Mouse (Mus musculus) MN1 (cell line): ENCODE results near the gene Tbc1d14.

Source experiments
- DNase-seq: peaks from one replicate; pipeline ENCODE4 v3.0.0-alpha.2; 2016; ENCODE audit warnings: low spot score

Gene Tbc1d14

GRCm38 (mm10) chr5:36505643-36506042, 87.4 kb downstream of the Tbc1d14 start:
- no peak for DNase-seq

- DNase-seq: no peak
Measured at GRCm38 (mm10) chr5:36505235-36505634, 87.8 kb downstream of the Tbc1d14 start.

GRCm38 (mm10) chr5:36494709-36495108, 98.4 kb downstream of the Tbc1d14 start:
- DNase-seq: no peak

- DNase-seq: no peak
Measured at GRCm38 (mm10) chr5:36493919-36494318, 99.2 kb downstream of the Tbc1d14 start.

- DNase-seq: peak; percentile 54
Measured at GRCm38 (mm10) chr5:36489225-36489624, 103.9 kb downstream of the Tbc1d14 start.

- no peak for DNase-seq
Measured at GRCm38 (mm10) chr5:36485306-36485705, 107.8 kb downstream of the Tbc1d14 start.

GRCm38 (mm10) chr5:36484171-36484990, 108.7 kb downstream of the Tbc1d14 start, which contains the start of the genes Tada2b and Ccdc96:
Gene Tada2b, minus strand, starts transcription at chr5:36484285.
Gene Ccdc96, plus strand, starts transcription at chr5:36484588.
- DNase-seq: peak; percentile 98

GRCm38 (mm10) chr5:36483203-36484101, 109.6 kb downstream of the Tbc1d14 start:
- peak; percentile 49 for DNase-seq

- no peak for DNase-seq
Measured at GRCm38 (mm10) chr5:36481114-36481513, 112.0 kb downstream of the Tbc1d14 start.

- no peak for DNase-seq
Measured at GRCm38 (mm10) chr5:36480398-36480797, 112.7 kb downstream of the Tbc1d14 start.

- no peak for DNase-seq
Measured at GRCm38 (mm10) chr5:36479735-36480134, 113.3 kb downstream of the Tbc1d14 start.

- DNase-seq: no peak
Measured at GRCm38 (mm10) chr5:36478540-36479420, 114.3 kb downstream of the Tbc1d14 start.

GRCm38 (mm10) chr5:36477486-36477885, 115.6 kb downstream of the Tbc1d14 start:
- DNase-seq: no peak

GRCm38 (mm10) chr5:36474283-36474682, 118.8 kb downstream of the Tbc1d14 start:
- DNase-seq: peak; percentile 66

GRCm38 (mm10) chr5:36472876-36473655, 120.0 kb downstream of the Tbc1d14 start:
- DNase-seq: no peak

- no peak for DNase-seq
Measured at GRCm38 (mm10) chr5:36471206-36471605, 121.9 kb downstream of the Tbc1d14 start.

- DNase-seq: no peak
Measured at GRCm38 (mm10) chr5:36465889-36466288, 127.2 kb downstream of the Tbc1d14 start.

- peak; percentile 99 for DNase-seq
Measured at GRCm38 (mm10) chr5:36464709-36465661, 128.1 kb downstream of the Tbc1d14 start, which contains the start of gene Grpel1. Gene Grpel1, plus strand, starts transcription at chr5:36464998.

GRCm38 (mm10) chr5:36463391-36463790, 129.7 kb downstream of the Tbc1d14 start:
- peak; percentile 27 for DNase-seq

- peak; percentile 76 for DNase-seq
Measured at GRCm38 (mm10) chr5:36462810-36463209, 130.3 kb downstream of the Tbc1d14 start.
